Mouse (Mus musculus): ENCODE results near the gene Nap1l1. TPM values are rescaled to one million over a fixed set of nuclear protein-coding genes. Genes with fewer than 3 reads are reported as not detected.
"Not testable (repeated sequence)": the region's sequence is repeated elsewhere in the genome, so short reads cannot be mapped to it uniquely, and the experiment has no call there.

Nap1l1 gene
- polyA plus RNA-seq, 1 experiment from 2014 or later, result 185 TPM

GRCm38 (mm10) chr10:111473511-111474371 is 718 bp downstream of the Nap1l1 start:
- H3K9me3 ChIP-seq (ENCODE audit: control insufficient read depth, low read length), result no peaks in the 10 kb centered on the region
- no peaks in the 10 kb centered on the region for H3K27me3 ChIP-seq (ENCODE audit: control insufficient read depth, insufficient read depth, low read length)
- peak overlapping the region; percentile 97 for H3K27ac ChIP-seq
- peak; percentile 42 for DNase-seq (ENCODE audit: low spot score)
- peak; percentile 70 for ATAC-seq (ENCODE audit: low FRiP score)
- peak overlapping the region; percentile 80 for H3K4me2 ChIP-seq (replicated peaks)
- H3K36me3 ChIP-seq (replicated peaks; ENCODE audit: control insufficient read depth, insufficient read depth), result no peaks in the 10 kb centered on the region
- peak overlapping the region; percentile 92 for H3K4me3 ChIP-seq (replicated peaks; ENCODE audit: low read length)
- 0% methylated on average over 50 of the region's 58 CpGs for WGBS
- peak overlapping the region; percentile 93 for H3K9ac ChIP-seq
- H3K4me1 ChIP-seq (replicated peaks; ENCODE audit: control insufficient read depth, insufficient read depth, low read length), result peaks cover 42% of the 10 kb centered on the region

GRCm38 (mm10) chr10:111476301-111476700 is 3.3 kb downstream of the Nap1l1 start:
- Histone ChIP-seq H3K9me3 (ENCODE audit: control insufficient read depth, low read length) (no peaks in the 10 kb centered on the region), H3K4me1 (replicated peaks; ENCODE audit: control insufficient read depth, insufficient read depth, low read length) (peaks cover 48% of the 10 kb centered on the region), H3K27me3 (ENCODE audit: control insufficient read depth, insufficient read depth, low read length) (no peaks in the 10 kb centered on the region), H3K9ac (peak overlapping the region; percentile 37), H3K27ac (no peak overlapping the region), H3K4me3 (replicated peaks; ENCODE audit: low read length) (0 out of 2 replicates have a peak overlapping the region, but pooled peaks have one; percentile 1), H3K4me2 (replicated peaks) (peak overlapping the region; percentile 41), H3K36me3 (replicated peaks; ENCODE audit: control insufficient read depth, insufficient read depth) (peaks cover 2% of the 10 kb centered on the region; the same call in 1 of the 2 replicates)
- DNase-seq (ENCODE audit: low spot score) (no peak), ATAC-seq (ENCODE audit: low FRiP score) (no peak)
- 22% methylated on average over 4 of the region's 4 CpGs for WGBS

GRCm38 (mm10) chr10:111476989-111477510 is 4.0 kb downstream of the Nap1l1 start:
- H3K9me3 ChIP-seq (ENCODE audit: control insufficient read depth, low read length), result no peaks in the 10 kb centered on the region
- H3K27me3 ChIP-seq (ENCODE audit: control insufficient read depth, insufficient read depth, low read length), result no peaks in the 10 kb centered on the region
- 86% methylated on average over 6 of the region's 6 CpGs for WGBS
- ATAC-seq (ENCODE audit: low FRiP score) (no peak), DNase-seq (ENCODE audit: low spot score) (no peak)
- no peak overlapping the region for H3K4me3 ChIP-seq (replicated peaks; ENCODE audit: low read length)
- H3K4me2 ChIP-seq (replicated peaks), result peak overlapping the region; percentile 41; the same call in 1 of the 2 replicates
- peaks cover 44% of the 10 kb centered on the region for H3K4me1 ChIP-seq (replicated peaks; ENCODE audit: control insufficient read depth, insufficient read depth, low read length)
- H3K9ac ChIP-seq, result no peak overlapping the region
- H3K27ac ChIP-seq, result no peak overlapping the region
- peaks cover 9% of the 10 kb centered on the region; the same call in 1 of the 2 replicates for H3K36me3 ChIP-seq (replicated peaks; ENCODE audit: control insufficient read depth, insufficient read depth)

DNA sequence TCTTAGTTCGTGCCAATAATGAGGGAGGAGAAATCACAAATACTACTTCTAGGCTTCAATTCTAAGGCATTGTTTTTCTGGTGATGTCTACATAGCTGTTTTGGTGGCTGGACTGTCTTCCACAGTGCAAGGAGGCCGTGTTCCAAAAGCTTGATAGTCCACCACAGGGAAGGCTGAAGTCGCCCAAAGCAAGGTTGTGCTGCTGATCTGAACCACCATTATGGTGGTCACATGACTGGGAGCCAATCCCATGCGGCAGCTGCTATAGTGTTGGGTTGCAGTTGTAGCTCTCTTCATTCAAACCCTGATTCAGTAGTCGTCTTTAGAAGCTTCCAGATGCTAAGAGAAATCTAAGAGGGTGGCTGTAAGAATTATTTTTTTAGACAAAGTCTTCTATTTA is 6.6 kb downstream of the Nap1l1 start:
- Histone ChIP-seq H3K9me3 (ENCODE audit: control insufficient read depth, low read length) (no peaks in the 10 kb centered on the region), H3K9ac (no peak overlapping the region), H3K4me1 (replicated peaks; ENCODE audit: control insufficient read depth, insufficient read depth, low read length) (peaks cover 35% of the 10 kb centered on the region), H3K36me3 (replicated peaks; ENCODE audit: control insufficient read depth, insufficient read depth) (peaks cover 34% of the 10 kb centered on the region), H3K27me3 (ENCODE audit: control insufficient read depth, insufficient read depth, low read length) (no peaks in the 10 kb centered on the region), H3K27ac (no peak overlapping the region), H3K4me2 (replicated peaks) (no peak overlapping the region), H3K4me3 (replicated peaks; ENCODE audit: low read length) (no peak overlapping the region)
- WGBS, result 86% methylated on average over 5 of the region's 5 CpGs
- no peak for DNase-seq (ENCODE audit: low spot score)
- no peak for ATAC-seq (ENCODE audit: low FRiP score)

- DNase-seq (ENCODE audit: low spot score), result no peak
- H3K36me3 ChIP-seq (replicated peaks; ENCODE audit: control insufficient read depth, insufficient read depth), result peaks cover 61% of the 10 kb centered on the region
- H3K27ac ChIP-seq, result no peak overlapping the region
- H3K27me3 ChIP-seq (ENCODE audit: control insufficient read depth, insufficient read depth, low read length), result no peaks in the 10 kb centered on the region
- no peak overlapping the region for H3K4me2 ChIP-seq (replicated peaks)
- 0 out of 2 replicates have a peak, but pooled peaks cover 6% of the 10 kb centered on the region for H3K4me1 ChIP-seq (replicated peaks; ENCODE audit: control insufficient read depth, insufficient read depth, low read length)
- no peak overlapping the region for H3K4me3 ChIP-seq (replicated peaks; ENCODE audit: low read length)
- no peak overlapping the region for H3K9ac ChIP-seq
- ATAC-seq (ENCODE audit: low FRiP score), result no peak
- H3K9me3 ChIP-seq (ENCODE audit: control insufficient read depth, low read length), result no peaks in the 10 kb centered on the region
- whole genome bisulfite sequencing, result 97% methylated on average over 2 of the region's 2 CpGs
Observed at GRCm38 (mm10) chr10:111482654-111483053, 9.6 kb downstream of the Nap1l1 start.

DNA sequence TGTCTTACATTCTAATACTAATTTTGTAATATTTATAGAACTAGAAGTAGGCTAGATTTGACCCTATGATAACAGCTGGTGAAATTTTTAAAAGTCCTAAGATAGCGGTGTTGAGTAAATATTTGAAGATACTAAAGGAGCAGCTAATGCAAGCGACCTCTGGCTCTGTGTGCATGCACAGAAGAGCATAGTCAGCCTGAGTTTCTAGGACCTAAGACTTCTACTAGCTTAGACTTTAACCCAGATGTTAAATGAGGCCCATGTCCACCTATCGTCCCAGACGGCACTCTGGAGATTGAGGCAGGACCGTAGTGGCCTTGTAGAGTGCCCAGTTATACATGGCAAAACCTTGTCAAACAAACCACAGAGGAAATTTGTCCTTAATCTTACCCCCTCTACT is 11.1 kb downstream of the Nap1l1 start:
- 0 out of 2 replicates have a peak, but pooled peaks cover 6% of the 10 kb centered on the region for H3K4me1 ChIP-seq (replicated peaks; ENCODE audit: control insufficient read depth, insufficient read depth, low read length)
- H3K9ac ChIP-seq, result no peak overlapping the region
- ATAC-seq (ENCODE audit: low FRiP score) (no peak), DNase-seq (ENCODE audit: low spot score) (no peak)
- no peaks in the 10 kb centered on the region for H3K27me3 ChIP-seq (ENCODE audit: control insufficient read depth, insufficient read depth, low read length)
- H3K4me3 ChIP-seq (replicated peaks; ENCODE audit: low read length), result no peak overlapping the region
- 91% methylated on average over 5 of the region's 5 CpGs for WGBS
- H3K4me2 ChIP-seq (replicated peaks), result no peak overlapping the region
- H3K9me3 ChIP-seq (ENCODE audit: control insufficient read depth, low read length), result no peaks in the 10 kb centered on the region
- H3K36me3 ChIP-seq (replicated peaks; ENCODE audit: control insufficient read depth, insufficient read depth), result peaks cover 72% of the 10 kb centered on the region
- no peak overlapping the region for H3K27ac ChIP-seq

DNA sequence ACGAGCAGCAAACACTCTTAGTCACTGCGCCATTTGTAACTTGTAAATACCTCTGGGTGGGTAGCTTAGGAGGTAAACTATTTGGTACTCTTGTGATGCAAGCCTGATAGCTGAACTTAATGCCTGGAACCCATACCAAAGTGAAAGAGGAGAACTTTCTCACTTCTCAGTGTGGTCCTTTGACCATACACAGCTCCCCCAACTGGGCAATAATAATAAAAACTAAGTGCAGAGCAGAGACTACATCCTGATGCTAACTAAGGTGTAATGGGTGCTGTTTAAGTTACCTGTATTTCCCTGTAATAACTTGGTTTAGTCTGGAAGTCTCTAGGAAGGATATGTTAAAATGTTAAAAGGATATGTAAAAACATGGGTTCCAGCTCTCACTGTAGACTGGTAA is 15.8 kb downstream of the Nap1l1 start:
- H3K27me3 ChIP-seq (ENCODE audit: control insufficient read depth, insufficient read depth, low read length), result no peaks in the 10 kb centered on the region
- 87% methylated on average over 2 of the region's 2 CpGs for WGBS
- no peak overlapping the region for H3K27ac ChIP-seq
- DNase-seq (ENCODE audit: low spot score) (no peak), ATAC-seq (ENCODE audit: low FRiP score) (no peak)
- no peaks in the 10 kb centered on the region for H3K4me1 ChIP-seq (replicated peaks; ENCODE audit: control insufficient read depth, insufficient read depth, low read length)
- no peak overlapping the region for H3K4me2 ChIP-seq (replicated peaks)
- peaks cover 88% of the 10 kb centered on the region for H3K36me3 ChIP-seq (replicated peaks; ENCODE audit: control insufficient read depth, insufficient read depth)
- no peaks in the 10 kb centered on the region for H3K9me3 ChIP-seq (ENCODE audit: control insufficient read depth, low read length)
- no peak overlapping the region for H3K4me3 ChIP-seq (replicated peaks; ENCODE audit: low read length)
- H3K9ac ChIP-seq, result no peak overlapping the region

- ATAC-seq (ENCODE audit: low FRiP score), result not testable (repeated sequence)
Observed at GRCm38 (mm10) chr10:111490079-111490478, 17.1 kb downstream of the Nap1l1 start.

GRCm38 (mm10) chr10:111495888-111496287 is 22.9 kb downstream of the Nap1l1 start:
- DNase-seq (ENCODE audit: low spot score) (no peak), ATAC-seq (ENCODE audit: low FRiP score) (no peak)
- Histone ChIP-seq H3K27ac (no peak overlapping the region), H3K4me3 (replicated peaks; ENCODE audit: low read length) (no peak overlapping the region), H3K9ac (no peak overlapping the region), H3K4me1 (replicated peaks; ENCODE audit: control insufficient read depth, insufficient read depth, low read length) (no peaks in the 10 kb centered on the region), H3K27me3 (ENCODE audit: control insufficient read depth, insufficient read depth, low read length) (no peaks in the 10 kb centered on the region), H3K4me2 (replicated peaks) (no peak overlapping the region), H3K9me3 (ENCODE audit: control insufficient read depth, low read length) (no peaks in the 10 kb centered on the region), H3K36me3 (replicated peaks; ENCODE audit: control insufficient read depth, insufficient read depth) (peaks cover 77% of the 10 kb centered on the region)
- WGBS, result 90% methylated on average over 7 of the region's 7 CpGs

More at GRCm38 (mm10) chr10:111490079-111490478, 17.1 kb downstream of the Nap1l1 start:
- not testable (repeated sequence) for H3K4me3 ChIP-seq (replicated peaks; ENCODE audit: low read length); H3K4me1 ChIP-seq (replicated peaks; ENCODE audit: control insufficient read depth, insufficient read depth, low read length); H3K27ac ChIP-seq; H3K9me3 ChIP-seq (ENCODE audit: control insufficient read depth, low read length); DNase-seq (ENCODE audit: low spot score); H3K9ac ChIP-seq; H3K27me3 ChIP-seq (ENCODE audit: control insufficient read depth, insufficient read depth, low read length); H3K4me2 ChIP-seq (replicated peaks)
- WGBS, result 88% methylated on average over 4 of the region's 4 CpGs
- peaks cover 87% of the 10 kb centered on the region for H3K36me3 ChIP-seq (replicated peaks; ENCODE audit: control insufficient read depth, insufficient read depth)
